Mouse (Mus musculus) embryo, embryonic 9.5 days (tissue): Measurements from ENCODE around the gene Eml1.
"Not testable (repeated sequence)": the region's sequence is repeated elsewhere in the genome, so short reads cannot be mapped to it uniquely, and the experiment has no call there.

Source experiments
- DNase-seq: peaks from one replicate; pipeline ENCODE4 v3.0.0-alpha.2; 2017; ENCODE audit errors: extremely low spot score

Eml1 gene

DNA sequence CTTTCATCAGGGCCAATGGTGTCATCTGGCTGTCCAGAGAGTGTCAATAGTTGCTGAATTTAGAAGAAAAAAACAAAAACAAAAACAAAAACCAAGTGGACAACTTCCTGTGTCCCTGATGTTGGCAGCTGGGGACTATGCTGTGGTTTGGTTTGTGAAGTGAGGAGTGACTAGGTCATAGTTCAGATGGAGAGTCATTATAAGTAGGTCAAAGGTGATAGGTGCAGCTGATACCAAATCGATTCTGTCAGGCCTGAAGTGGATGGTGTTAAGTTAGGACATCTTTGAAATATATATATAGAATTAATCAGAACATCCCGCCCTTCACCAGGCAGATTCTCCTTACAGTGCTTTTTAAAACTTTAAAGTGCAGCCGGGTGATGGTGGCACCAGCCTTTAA, 103.7 kb downstream of the Eml1 start:
- DNase-seq = no peak

GRCm38 (mm10) chr12:108478714-108479113, 108.0 kb downstream of the Eml1 start:
- DNase-seq = no peak

DNA sequence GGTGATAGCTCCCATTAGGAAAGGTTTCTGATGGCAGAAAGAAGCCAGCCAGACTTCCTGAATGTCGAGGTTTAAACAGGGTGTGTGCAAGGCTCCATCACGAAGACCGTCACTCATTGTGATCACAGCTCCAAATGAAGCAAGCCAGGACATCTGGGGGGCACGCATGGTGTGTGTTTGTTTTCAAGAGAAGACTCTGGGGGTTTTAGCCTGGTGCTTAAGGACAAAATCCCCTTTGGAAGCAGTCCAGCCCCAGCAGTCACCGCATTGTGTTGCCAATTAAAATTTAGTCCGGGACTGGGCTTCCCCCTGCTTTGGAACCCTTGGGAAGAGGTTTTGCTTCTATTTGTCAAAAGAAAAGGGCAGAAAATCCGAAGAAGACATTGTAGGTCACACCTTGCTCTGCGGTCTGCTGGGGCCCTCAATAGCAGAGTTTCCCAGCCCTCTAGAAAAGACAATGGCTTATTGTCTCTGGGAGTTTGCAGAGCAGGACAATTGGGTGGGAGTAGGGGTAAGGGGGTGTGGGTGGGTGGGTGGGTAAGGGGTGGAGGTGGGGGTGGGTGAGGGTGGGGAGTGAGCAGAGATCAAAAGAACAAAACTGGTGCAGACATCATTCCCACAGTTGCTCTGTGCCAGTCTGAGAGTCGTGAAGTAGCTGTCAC, 110.1 kb downstream of the Eml1 start:
- no peak for DNase-seq

DNA sequence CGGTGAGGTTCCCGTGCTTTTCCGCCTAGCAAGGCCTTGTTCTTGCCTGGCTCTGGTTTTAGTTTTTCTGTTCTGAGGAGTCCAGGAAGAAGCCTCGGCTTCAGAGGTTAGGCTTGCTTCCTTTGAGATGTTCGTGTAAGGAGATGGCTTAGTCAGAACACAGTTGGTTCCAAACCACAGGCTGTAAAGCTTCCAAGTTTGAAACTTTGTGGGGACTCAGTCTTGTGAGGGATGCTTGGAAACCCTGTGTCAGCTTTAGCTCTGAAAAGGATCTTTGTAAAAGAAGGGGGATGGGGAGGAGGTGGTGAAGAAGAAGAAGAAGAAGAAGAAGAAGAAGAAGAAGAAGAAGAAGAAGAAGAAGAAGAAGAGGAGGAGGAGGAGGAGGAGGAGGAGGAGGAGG, 118.3 kb downstream of the Eml1 start:
- no peak for DNase-seq

- DNase-seq = no peak
Observed at GRCm38 (mm10) chr12:108489741-108490140, 119.0 kb downstream of the Eml1 start.

DNA sequence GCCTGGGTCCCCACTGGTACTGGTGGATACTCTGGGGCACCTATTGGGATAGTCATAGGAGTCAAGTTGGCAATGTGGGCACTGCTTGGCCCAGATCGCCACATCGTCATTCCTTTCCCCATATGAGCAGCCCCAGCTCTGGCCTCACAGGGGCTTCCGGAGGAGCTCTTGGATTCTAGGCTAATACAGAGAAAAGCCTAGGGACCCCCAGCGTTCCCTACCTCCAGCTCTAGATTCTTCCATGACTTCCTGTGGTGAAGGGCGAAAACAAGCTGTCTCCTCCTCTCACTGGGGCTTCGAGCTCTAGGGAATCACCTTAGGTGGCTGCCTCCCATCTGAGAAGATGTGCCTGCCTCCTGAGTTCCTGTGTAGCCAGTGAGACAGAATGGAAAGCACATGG, 119.6 kb downstream of the Eml1 start:
- DNase-seq = no peak

DNA sequence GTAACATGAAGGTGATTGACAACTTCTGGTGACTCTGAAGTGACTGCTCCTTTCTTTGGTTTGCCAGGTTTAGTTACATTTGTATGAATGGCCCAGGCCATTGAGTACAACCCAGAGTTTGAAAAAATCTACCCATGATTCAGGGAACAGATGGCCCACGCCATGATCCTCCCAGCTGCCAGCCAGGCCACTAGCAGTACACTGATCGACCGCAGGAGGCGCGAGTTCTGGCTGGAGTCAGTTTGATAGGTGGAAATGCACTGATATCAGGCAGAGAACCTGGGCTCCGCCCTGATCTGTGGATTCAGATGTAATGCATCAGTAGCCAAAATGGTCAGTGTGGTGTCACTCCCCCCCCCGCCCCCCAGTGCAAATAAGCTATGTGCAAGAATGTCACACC, 120.2 kb downstream of the Eml1 start:
- DNase-seq = no peak

DNA sequence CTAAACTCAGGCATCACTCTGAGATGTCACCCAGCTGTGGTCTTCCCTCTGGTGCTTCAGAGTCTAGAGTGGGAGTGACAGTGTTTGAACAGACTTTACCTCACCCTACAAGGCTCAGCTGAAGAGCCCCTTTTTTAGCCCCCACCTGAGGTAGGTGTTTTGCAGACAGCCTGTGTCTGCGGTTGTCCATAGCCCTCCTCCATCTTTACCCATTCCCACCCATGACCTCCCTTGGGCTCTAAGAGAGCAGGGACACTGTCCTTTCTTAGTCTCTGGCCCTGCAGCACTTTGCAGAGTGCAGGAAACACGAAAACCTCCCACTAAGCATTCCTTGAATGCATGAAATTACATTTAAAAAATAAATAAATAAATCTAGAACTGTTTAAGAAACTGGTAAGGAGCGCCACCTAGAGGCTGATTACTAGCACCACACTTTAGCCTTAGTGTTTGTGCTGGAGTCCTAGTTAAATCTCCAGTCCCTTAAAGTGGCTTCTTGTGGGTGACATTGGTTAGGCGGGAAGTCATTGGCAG, 123.3 kb downstream of the Eml1 start:
- peak; percentile 57 for DNase-seq

GRCm38 (mm10) chr12:108495455-108496235, 124.9 kb downstream of the Eml1 start:
- DNase-seq = no peak

GRCm38 (mm10) chr12:108503064-108503463, 132.3 kb downstream of the Eml1 start:
- no peak for DNase-seq

- DNase-seq = no peak
Observed at GRCm38 (mm10) chr12:108503582-108503981, 132.8 kb downstream of the Eml1 start.

DNA sequence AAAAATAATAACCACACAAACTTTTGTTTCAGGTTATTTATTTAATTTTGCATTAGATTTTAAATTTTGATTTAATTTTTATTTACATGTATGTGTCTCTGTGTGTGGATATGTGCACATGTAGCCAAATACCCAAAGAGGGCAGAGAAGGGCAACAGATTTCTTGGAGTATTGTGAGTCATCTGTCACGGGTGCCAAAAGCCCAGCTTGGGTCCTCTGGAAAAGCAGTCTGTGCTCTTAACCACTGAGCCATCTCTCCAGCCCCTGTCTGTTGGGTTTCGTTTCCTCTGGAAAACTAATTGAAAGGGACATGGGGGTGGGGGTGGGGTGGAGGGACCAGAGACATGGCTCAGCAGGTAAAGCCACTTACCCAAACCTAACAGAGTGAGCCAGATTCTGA, 135.1 kb downstream of the Eml1 start:
- no peak for DNase-seq

GRCm38 (mm10) chr12:108507046-108507445, 136.3 kb downstream of the Eml1 start:
- DNase-seq = not testable (repeated sequence)

GRCm38 (mm10) chr12:108510571-108510970, 139.8 kb downstream of the Eml1 start:
- DNase-seq = no peak

DNA sequence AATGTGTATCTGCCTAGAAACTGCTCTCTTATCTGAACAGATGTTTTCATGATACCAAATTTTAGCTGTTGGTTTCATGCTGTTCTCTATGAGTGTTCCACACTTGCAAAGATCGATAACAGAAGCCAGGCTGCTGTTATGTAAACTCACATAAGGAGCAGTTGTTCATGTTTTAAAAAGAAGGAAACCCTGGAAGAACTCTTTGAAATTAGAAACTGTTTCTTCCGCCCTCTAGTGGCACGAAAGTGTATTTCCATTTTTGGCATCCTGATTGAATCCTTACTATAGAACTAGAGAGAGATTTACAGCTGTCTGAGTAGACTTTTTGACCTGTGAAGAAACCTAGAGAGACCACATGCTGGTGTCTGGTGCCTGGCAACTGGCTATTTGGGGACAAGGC, 140.3 kb downstream of the Eml1 start:
- DNase-seq = peak; percentile 51

DNA sequence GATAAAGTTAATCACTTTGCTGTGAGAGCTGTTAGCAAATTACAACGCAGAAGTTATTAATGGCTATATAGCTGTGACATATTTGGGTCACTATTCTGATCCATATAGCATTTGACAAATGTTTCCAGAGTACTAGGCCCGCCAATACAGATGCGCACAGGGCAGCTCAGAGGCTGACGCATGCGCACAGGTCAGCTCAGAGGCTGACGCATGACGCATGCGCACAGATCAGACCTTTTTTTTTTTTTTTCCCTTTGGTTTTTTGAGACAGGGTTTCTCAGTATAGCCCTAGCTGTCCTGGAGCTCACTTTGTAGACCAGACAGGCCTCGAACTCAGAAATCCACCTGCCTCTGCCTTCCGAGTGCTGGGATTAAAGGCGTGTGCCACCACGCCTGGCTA, 144.7 kb downstream of the Eml1 start:
- no peak for DNase-seq

GRCm38 (mm10) chr12:108519374-108519773, 148.6 kb downstream of the Eml1 start:
- no peak for DNase-seq

GRCm38 (mm10) chr12:108529214-108529613, 158.5 kb downstream of the Eml1 start:
- DNase-seq = peak; percentile 73

DNA sequence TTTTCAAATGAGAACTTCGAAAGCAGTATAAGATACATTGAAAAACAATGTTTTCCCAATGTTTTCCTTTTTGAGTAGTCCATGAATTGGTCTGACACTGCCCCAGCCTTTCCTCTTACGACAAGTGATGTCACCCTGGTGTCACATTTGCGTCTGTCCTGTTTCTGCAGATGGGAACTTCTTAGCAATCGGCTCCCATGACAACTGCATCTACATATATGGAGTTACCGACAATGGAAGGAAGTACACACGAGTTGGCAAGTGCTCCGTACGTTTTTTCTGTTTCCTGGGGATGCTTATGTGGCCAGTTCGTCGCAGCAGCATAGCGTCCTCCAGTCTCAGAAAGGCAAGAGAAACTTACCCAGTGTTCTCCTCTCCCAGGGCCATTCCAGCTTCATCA, 163.7 kb downstream of the Eml1 start:
- no peak for DNase-seq

GRCm38 (mm10) chr12:108536461-108536860, 165.7 kb downstream of the Eml1 start:
- no peak for DNase-seq

- DNase-seq = peak; percentile 52
Observed at GRCm38 (mm10) chr12:108541088-108541487, 170.3 kb downstream of the Eml1 start.

GRCm38 (mm10) chr12:108546508-108547153, 175.9 kb downstream of the Eml1 start:
- DNase-seq = peak; percentile 58
